Mouse (Mus musculus) kidney, adult 2 months (tissue): Measurements from ENCODE around the gene Haspin.

Experiments
- CTCF ChIP-seq: fragments of 200-500 bp; conservative IDR thresholded peaks from 2 replicates; pipeline ENCODE4 v1.5.1; 2011; ENCODE audit warnings: low read depth, mild to moderate bottlenecking, control low read depth, low read length, moderate library complexity, mixed read lengths; ENCODE audit not compliant: insufficient read depth, insufficient read length
- POLR2A ChIP-seq: fragments of 200-500 bp; IDR thresholded peaks from one replicate; pipeline ENCODE4 v1.6.1; 2011; ENCODE audit warnings: low read depth, low read length, control low read depth

DNA sequence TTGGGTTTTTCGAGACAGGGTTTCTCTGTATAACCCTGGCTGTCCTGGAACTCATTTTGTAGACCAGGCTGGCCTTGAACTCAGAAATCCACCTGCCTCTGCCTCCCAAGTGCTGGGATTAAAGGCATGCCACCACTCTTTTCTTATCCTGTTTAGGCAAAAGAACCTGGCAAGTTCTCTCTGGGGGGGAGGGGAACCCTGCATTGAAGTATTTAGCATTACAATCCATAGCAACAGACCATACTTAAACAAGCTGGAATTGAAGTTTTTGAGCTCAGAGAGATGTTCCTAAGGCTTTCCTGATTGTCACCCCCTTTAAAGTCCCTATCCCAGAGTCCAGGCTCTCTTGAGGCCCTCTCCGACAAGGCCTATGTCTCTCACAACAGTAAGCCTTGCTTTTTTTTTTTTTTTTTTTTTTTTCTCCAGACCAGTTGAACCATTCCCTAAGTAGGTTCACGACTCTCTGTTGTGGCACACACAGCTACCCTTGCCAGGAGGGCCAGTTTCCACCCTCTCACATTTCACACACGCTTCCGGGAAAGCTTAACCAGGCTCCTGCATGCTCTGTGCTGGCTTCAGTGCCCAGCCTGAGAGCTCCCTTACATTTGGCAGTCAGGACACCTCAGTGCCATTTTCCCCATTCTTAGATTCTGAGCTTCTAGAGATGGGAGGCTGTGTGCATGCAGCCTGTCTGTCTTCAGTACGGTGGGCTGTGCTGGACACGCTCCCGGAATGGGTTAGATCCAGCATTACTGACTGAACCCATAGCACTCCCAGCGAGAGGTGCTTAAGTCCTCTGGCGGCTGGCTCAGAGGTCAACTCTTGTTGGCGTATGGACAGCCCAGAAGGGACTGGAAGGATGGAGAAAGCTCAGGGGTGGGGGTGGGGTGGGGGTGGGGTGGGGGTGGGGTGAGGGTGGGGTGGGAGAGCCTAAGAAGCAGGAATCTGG lies 8.2 kb upstream of the Haspin start:
- TF ChIP-seq CTCF (no peak), POLR2A (no peak)
